Mouse (Mus musculus) liver, embryonic 14.5 days (tissue): ENCODE data around the gene Scn2a.

ENCODE experiments used
- CTCF ChIP-seq: IDR thresholded peaks from 2 replicates; pipeline ENCODE4 v1.5.1; 2016; ENCODE audit warnings: antibody characterized with exemption, low read depth, control low read depth
- EP300 ChIP-seq: IDR thresholded peaks from 2 replicates; pipeline ENCODE4 v1.6.1; 2016; ENCODE audit warnings: antibody characterized with exemption, low read depth

DNA sequence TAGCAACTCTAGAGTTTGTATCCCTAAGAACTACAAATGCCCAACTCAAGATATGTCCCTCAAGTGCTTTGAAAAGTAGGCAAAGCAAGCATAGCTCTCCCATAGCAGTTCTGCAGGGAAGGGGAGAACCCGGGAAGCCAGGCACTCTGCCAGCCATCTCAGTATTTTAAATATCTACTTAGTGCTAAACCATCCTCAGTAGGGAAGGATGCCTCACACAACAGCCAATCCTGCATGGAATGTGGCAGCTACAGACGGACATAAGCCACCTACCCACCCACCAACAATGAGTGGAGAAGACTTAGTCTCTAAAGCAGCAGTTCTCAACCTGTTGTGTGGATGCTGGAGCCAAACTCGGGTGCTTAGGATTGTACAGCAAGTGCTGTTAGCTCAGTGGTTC, 73.9 kb downstream of the Scn2a start:
- TF ChIP-seq CTCF, result no peak
- TF ChIP-seq EP300, result no peak
